Mouse (Mus musculus): ENCODE measurements around the gene Rassf10.

Rassf10 gene

GRCm38 (mm10) chr7:112957630-112958029, 3.9 kb downstream of the Rassf10 start:
- DNase-seq (ENCODE audit: low spot score), result no peak

GRCm38 (mm10) chr7:112966382-112966781, 12.6 kb downstream of the Rassf10 start:
- DNase-seq (ENCODE audit: low spot score), result no peak

DNA sequence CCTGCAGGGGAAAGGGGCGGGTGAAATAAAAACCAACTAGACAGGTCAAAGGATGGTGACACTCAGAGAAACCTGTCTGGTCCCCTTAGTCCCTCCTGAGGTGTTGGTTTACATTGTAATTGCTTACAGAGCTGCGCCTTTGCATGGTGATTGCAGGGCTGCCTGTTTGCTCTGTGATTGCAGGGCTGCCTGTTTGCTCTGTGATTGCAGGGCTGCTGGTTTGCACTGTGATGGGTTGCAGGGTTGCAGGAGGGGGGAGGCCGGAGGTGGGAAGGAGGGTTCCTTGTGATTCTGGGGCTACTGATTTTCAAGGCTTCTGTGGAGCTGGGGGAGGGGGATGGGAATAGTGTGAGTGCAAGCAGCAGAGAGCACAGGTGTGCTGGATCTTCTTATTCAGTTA, 13.0 kb downstream of the Rassf10 start:
- no peak for DNase-seq (ENCODE audit: low spot score)

GRCm38 (mm10) chr7:112983316-112983715, 29.6 kb downstream of the Rassf10 start:
- DNase-seq (ENCODE audit: low spot score), result no peak

GRCm38 (mm10) chr7:112984704-112985577, 31.2 kb downstream of the Rassf10 start:
- no peak for DNase-seq (ENCODE audit: low spot score)

DNA sequence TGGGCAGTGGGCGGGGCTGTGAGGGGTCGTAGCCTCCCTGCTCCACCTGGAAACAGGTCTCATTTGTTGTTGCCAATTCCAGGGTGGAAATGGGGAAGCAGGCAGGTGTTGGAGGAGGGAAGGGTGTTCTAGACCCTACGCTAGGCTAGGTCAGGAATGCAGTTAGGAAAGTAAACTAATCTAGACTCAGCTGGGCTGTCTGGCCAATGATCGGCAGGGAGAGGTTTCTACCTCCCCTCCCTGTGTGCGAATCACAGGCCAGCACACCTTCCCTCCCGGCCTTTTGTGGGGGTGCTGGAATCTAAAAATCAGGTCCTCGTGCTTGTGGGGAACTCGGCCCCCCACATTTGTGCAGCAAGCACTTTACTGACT, 31.8 kb downstream of the Rassf10 start:
- no peak for DNase-seq (ENCODE audit: low spot score)

DNA sequence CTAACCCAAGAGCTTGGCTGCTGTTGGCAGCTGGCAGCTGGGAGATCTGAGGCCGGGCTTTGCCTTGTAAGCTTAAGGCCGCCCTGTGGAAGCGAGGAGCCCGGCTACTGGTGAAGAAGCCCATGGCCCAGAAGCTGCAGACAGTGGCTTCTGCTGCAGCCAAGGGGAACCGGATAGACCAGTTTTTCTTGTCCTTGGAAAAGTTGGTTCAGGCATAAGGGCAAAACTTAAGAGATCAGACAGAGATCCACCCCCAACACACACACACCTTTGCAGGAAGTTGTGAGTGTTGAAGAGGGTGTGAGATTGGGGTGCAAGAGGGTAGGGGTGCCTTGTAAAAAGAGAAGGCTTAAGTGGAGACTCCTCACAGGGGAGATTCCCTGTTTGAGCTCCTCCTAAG, 39.2 kb downstream of the Rassf10 start:
- no peak for DNase-seq (ENCODE audit: low spot score)

GRCm38 (mm10) chr7:113003565-113004255, 49.9 kb downstream of the Rassf10 start:
- no peak for DNase-seq (ENCODE audit: low spot score)

- no peak for DNase-seq (ENCODE audit: low spot score)
Observed at GRCm38 (mm10) chr7:113005726-113006125, 52.0 kb downstream of the Rassf10 start.

Data from urinary bladder, postnatal 25 days (tissue).